Mouse (Mus musculus) mouse trophoblast stem cell (cell line): ENCODE results near the gene Cdc20b.

ENCODE experiments used
- in situ Hi-C, 2 experiments: fragments of 300-500 bp; cut with MseI, MboI; formaldehyde crosslinking; loops; 2 replicates in 1 of 2; 3 replicates in 1 of 2; pipeline ENCODE4 v1.15.1; 2025

Gene Cdc20b

GRCm38 (mm10) chr13:113094618-113095017 is 59.7 kb downstream of the Cdc20b start:
- in situ Hi-C loops = no loop called here

- in situ Hi-C loops = no loop called here
Observed at GRCm38 (mm10) chr13:113097011-113097410, 62.1 kb downstream of the Cdc20b start.

GRCm38 (mm10) chr13:113098406-113098805 is 63.5 kb downstream of the Cdc20b start:
- in situ Hi-C loops = no loop called here

- in situ Hi-C loops = no loop called here
Observed at GRCm38 (mm10) chr13:113100879-113101278, 66.0 kb downstream of the Cdc20b start, which contains the start of gene Gzma. Gzma (minus strand) TSS chr13:113100981.

GRCm38 (mm10) chr13:113101804-113102203 is 66.9 kb downstream of the Cdc20b start:
- in situ Hi-C loops = no loop called here

- in situ Hi-C loops = no loop called here
Observed at GRCm38 (mm10) chr13:113104759-113105158, 69.8 kb downstream of the Cdc20b start.

GRCm38 (mm10) chr13:113118977-113119376 is 84.1 kb downstream of the Cdc20b start:
- in situ Hi-C loops = no loop called here

GRCm38 (mm10) chr13:113120324-113121237 is 85.7 kb downstream of the Cdc20b start:
- in situ Hi-C loops = no loop called here

- in situ Hi-C loops = no loop called here
Observed at GRCm38 (mm10) chr13:113121326-113121725, 86.4 kb downstream of the Cdc20b start.

GRCm38 (mm10) chr13:113129974-113130373 is 95.1 kb downstream of the Cdc20b start:
- in situ Hi-C loops = no loop called here

GRCm38 (mm10) chr13:113139597-113139996 is 104.7 kb downstream of the Cdc20b start:
- in situ Hi-C loops = no loop called here
